Mouse (Mus musculus) testis, adult 2 months (tissue): ENCODE measurements around the gene Tipin.

Experiments
- CTCF ChIP-seq: fragments of 200-500 bp; IDR thresholded peaks from 2 replicates; pipeline ENCODE4 v1.5.1; 2012; ENCODE audit warnings: low read depth, mild to moderate bottlenecking, inconsistent platforms, low read length, moderate library complexity; ENCODE audit not compliant: control insufficient read depth, insufficient read depth, insufficient replicate concordance
- POLR2A ChIP-seq: fragments of 200-500 bp; IDR thresholded peaks from 2 replicates; pipeline ENCODE4 v1.6.1; 2012; ENCODE audit warnings: low read depth, mild to moderate bottlenecking, inconsistent platforms, low read length, moderate library complexity; ENCODE audit not compliant: control insufficient read depth

- TF ChIP-seq CTCF (peak; percentile 40; the same call in 1 of the 2 replicates), POLR2A (no peak)
These were observed 6.5 kb upstream of the Tipin start for GRCm38 (mm10) chr9:64274919-64275318.
